Mouse (Mus musculus): ENCODE measurements at regions not wholly inside any gene's neighbourhood (a gene's known extent, or its start where the extent isn't known, plus 50 kb on each side); places are given as distances from the start of the nearest gene placed in this dataset.

DNA sequence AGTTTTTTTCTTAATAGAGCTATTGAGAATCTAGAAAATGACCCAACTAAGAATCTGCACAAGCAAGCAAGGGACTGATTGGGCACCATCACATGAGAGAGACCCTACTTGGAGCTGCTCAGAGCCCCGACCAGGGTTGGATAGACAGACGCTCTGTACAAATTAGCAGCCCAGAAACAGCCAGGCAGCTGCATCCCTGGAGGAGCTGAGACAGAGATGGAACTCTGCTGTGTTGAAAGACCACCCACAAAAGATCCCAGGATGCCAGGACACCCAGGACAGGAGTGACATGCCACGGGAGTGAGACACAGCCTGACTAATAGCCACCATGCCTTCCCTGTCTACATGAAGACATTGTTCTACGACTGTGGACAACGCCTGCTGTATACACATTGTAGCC lies 147.9 kb downstream of the Gm826 start:
- Histone ChIP-seq H3K4me2 (ENCODE audit: insufficient read depth, low read depth, poor library complexity, severe bottlenecking) (no peak overlapping the region), H3K4me1 (ENCODE audit: control insufficient read depth in 1 of 2, insufficient read depth in 2 of 2) (no peaks in the 10 kb centered on the region), H3K79me2 (replicated peaks; ENCODE audit: control insufficient read depth, extremely low read depth, insufficient read depth, poor library complexity, severe bottlenecking) (no peaks in the 10 kb centered on the region), H3K9me3 (replicated peaks; ENCODE audit: low read length) (no peaks in the 10 kb centered on the region), H3K36me3 (replicated peaks in 1 of 2; ENCODE audit: control insufficient read depth in 1 of 2, insufficient read depth in 1 of 2, low read length in 1 of 2) (no peaks in the 10 kb centered on the region), H3K27me3 (replicated peaks) (no peaks in the 10 kb centered on the region), H3K27ac (ENCODE audit: insufficient read depth, low read depth) (no peak overlapping the region), H3K4me3 (replicated peaks in 1 of 3; ENCODE audit: low read depth in 2 of 3, low read length in 2 of 3, poor library complexity in 1 of 3) (no peak overlapping the region), H3K9ac (ENCODE audit: insufficient read depth, low read depth) (no peak overlapping the region)
- DNase-seq (ENCODE audit: extremely low read depth): no peak
- TF ChIP-seq BHLHE40 (IDR thresholded peaks at IDR 0.05; ENCODE audit: low read depth, low read length) (no peak), RAD21 (IDR thresholded peaks at IDR 0.05; ENCODE audit: low read depth, low read length) (no peak)
- dilution Hi-C loops (cut with MboI; ENCODE audit: extremely low pct_ligation_motif_present, extremely low pct_unique_long_range_greater_than_20kb, low sequenced_read_pairs) (no loop called here), in situ Hi-C loops (cut with MboI; ENCODE audit: low pct_ligation_motif_present, low pct_unique_long_range_greater_than_20kb, low sequenced_read_pairs) (no loop called here)

DNA sequence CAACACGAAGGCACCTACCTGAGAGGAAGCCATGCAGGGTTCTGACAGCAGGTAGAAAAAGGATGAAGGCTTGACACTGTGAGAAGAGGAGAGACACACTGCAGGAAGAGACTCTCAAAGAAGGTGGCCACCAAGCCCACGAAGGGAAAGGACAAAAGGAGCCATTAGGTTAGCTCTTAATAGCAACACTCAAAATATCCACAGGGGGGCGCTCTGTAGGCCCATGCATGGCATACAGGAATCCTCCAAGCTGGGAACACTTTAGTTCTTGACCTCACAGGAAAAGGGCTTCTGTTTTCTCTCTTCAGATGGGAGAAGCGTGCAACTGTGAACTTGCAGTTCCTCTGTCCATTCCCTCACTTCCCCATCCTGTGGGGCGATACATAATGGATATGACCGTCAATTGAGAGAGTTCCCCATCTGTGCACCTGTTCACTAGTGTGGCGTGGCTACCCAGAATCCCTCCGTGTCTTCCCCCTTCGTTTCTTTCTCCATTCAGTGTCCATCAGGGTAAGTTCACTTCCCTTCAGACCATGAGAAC lies 162.9 kb downstream of the Gm826 start:
- Histone ChIP-seq H3K9ac (ENCODE audit: insufficient read depth, low read depth) (no peak overlapping the region), H3K36me3 (replicated peaks in 1 of 2; ENCODE audit: control insufficient read depth in 1 of 2, insufficient read depth in 1 of 2, low read length in 1 of 2) (no peaks in the 10 kb centered on the region), H3K4me2 (ENCODE audit: insufficient read depth, low read depth, poor library complexity, severe bottlenecking) (no peak overlapping the region), H3K27me3 (replicated peaks) (no peaks in the 10 kb centered on the region), H3K4me3 (replicated peaks in 1 of 3; ENCODE audit: low read depth in 2 of 3, low read length in 2 of 3, poor library complexity in 1 of 3) (no peak overlapping the region), H3K4me1 (ENCODE audit: control insufficient read depth in 1 of 2, insufficient read depth in 2 of 2) (peaks cover 0 to 5% of the 10 kb centered on the region in 2 experiments; a peak in 1 of 4 replicates), H3K27ac (ENCODE audit: insufficient read depth, low read depth) (no peak overlapping the region), H3K9me3 (replicated peaks; ENCODE audit: low read length) (no peaks in the 10 kb centered on the region), H3K79me2 (replicated peaks; ENCODE audit: control insufficient read depth, extremely low read depth, insufficient read depth, poor library complexity, severe bottlenecking) (no peaks in the 10 kb centered on the region)
- DNase-seq (ENCODE audit: extremely low read depth): peak; percentile 36
- dilution Hi-C loops (cut with MboI; ENCODE audit: extremely low pct_ligation_motif_present, extremely low pct_unique_long_range_greater_than_20kb, low sequenced_read_pairs) (no loop called here), in situ Hi-C loops (cut with MboI; ENCODE audit: low pct_ligation_motif_present, low pct_unique_long_range_greater_than_20kb, low sequenced_read_pairs) (no loop called here)
- peak; percentile 50 for TF ChIP-seq RAD21 (IDR thresholded peaks at IDR 0.05; ENCODE audit: low read depth, low read length)
- no peak for TF ChIP-seq RCOR1 (conservative IDR thresholded peaks at IDR 0.05; ENCODE audit: low read depth, low read length)
- TF ChIP-seq ZNF384 (IDR thresholded peaks at IDR 0.05; ENCODE audit: low read depth, low read length): no peak
- TF ChIP-seq KAT2A (IDR thresholded peaks at IDR 0.05; ENCODE audit: insufficient replicate concordance, low read length): no peak
- TF ChIP-seq EP300 (IDR thresholded peaks at IDR 0.05; ENCODE audit: low read length): no peak
- no peak for TF ChIP-seq CHD1 (IDR thresholded peaks at IDR 0.05; ENCODE audit: low read depth, low read length)
- TF ChIP-seq TCF12 (IDR thresholded peaks at IDR 0.05; ENCODE audit: low read depth, low read length): no peak
- TF ChIP-seq NRF1 (IDR thresholded peaks at IDR 0.05; ENCODE audit: low read depth, low read length): no peak
- TF ChIP-seq BHLHE40 (IDR thresholded peaks at IDR 0.05; ENCODE audit: low read depth, low read length): no peak
- TF ChIP-seq CTCF (conservative IDR thresholded peaks at IDR 0.05 in 1 of 2, IDR thresholded peaks at IDR 0.05 in 1 of 2; ENCODE audit: low read depth in 2 of 2, low read length in 2 of 2): peak; percentile 60 to 66
- TF ChIP-seq ZC3H11A (IDR thresholded peaks at IDR 0.05; ENCODE audit: low read depth, low read length): no peak
- TF ChIP-seq ELF1 (IDR thresholded peaks at IDR 0.05; ENCODE audit: low read depth, low read length): no peak
- no peak for TF ChIP-seq PAX5 (IDR thresholded peaks at IDR 0.05; ENCODE audit: low read length)
- no peak for TF ChIP-seq ZMIZ1 (IDR thresholded peaks at IDR 0.05; ENCODE audit: low read depth, low read length)
- no peak for TF ChIP-seq TBP (conservative IDR thresholded peaks at IDR 0.05; ENCODE audit: low read depth, low read length)
- no peak for TF ChIP-seq CHD2 (IDR thresholded peaks at IDR 0.05; ENCODE audit: low read length)
- TF ChIP-seq SMC3 (IDR thresholded peaks at IDR 0.05; ENCODE audit: low read depth, low read length): peak; percentile 74
- TF ChIP-seq SIN3A (IDR thresholded peaks at IDR 0.05; ENCODE audit: low read length): no peak
- TF ChIP-seq E2F4 (IDR thresholded peaks at IDR 0.05; ENCODE audit: insufficient replicate concordance, low read depth, low read length): no peak
- TF ChIP-seq USF2 (conservative IDR thresholded peaks at IDR 0.05; ENCODE audit: low read depth, low read length): no peak
- no peak for TF ChIP-seq GABPA (IDR thresholded peaks at IDR 0.05; ENCODE audit: insufficient replicate concordance, low read depth, low read length)
- no peak for TF ChIP-seq JUND (conservative IDR thresholded peaks at IDR 0.05; ENCODE audit: low read depth, low read length)
- no peak for TF ChIP-seq POLR2A (IDR thresholded peaks at IDR 0.05; ENCODE audit: low read depth, low read length)
- 0 out of 2 replicates have a peak, but pooled peaks have one; percentile 27 for TF ChIP-seq NELFE (IDR thresholded peaks at IDR 0.05; ENCODE audit: low read depth, low read length)
- TF ChIP-seq POLR2AphosphoS2 (IDR thresholded peaks at IDR 0.05; ENCODE audit: low read depth, low read length): no peak
- no peak for TF ChIP-seq IRF4 (IDR thresholded peaks at IDR 0.05; ENCODE audit: low read depth, low read length)
- TF ChIP-seq MAFK (IDR thresholded peaks at IDR 0.05; ENCODE audit: insufficient replicate concordance, low read length): no peak
- TF ChIP-seq UBTF (IDR thresholded peaks at IDR 0.05; ENCODE audit: low read depth, low read length): no peak
- TF ChIP-seq MAZ (IDR thresholded peaks at IDR 0.05; ENCODE audit: low read depth, low read length): no peak
- no peak for TF ChIP-seq HCFC1 (IDR thresholded peaks at IDR 0.05; ENCODE audit: low read depth, low read length)
- no peak for TF ChIP-seq MXI1 (IDR thresholded peaks at IDR 0.05; ENCODE audit: low read depth, low read length)
- TF ChIP-seq MYC (IDR thresholded peaks at IDR 0.05; ENCODE audit: low read depth, low read length): no peak
- no peak for TF ChIP-seq JUN (IDR thresholded peaks at IDR 0.05; ENCODE audit: insufficient read depth, low read depth, low read length)
- no peak for TF ChIP-seq USF1 (IDR thresholded peaks at IDR 0.05; ENCODE audit: low read depth, low read length)
- no peak for TF ChIP-seq MAX (IDR thresholded peaks at IDR 0.05; ENCODE audit: low read length)
